Mouse (Mus musculus) liver, postnatal 0 days (tissue): ENCODE measurements around the gene Cobll1.

Experiments
- CTCF ChIP-seq: sonication (generic); IDR thresholded peaks from 2 replicates; pipeline ENCODE4 v1.5.1; 2016; ENCODE audit warnings: antibody characterized with exemption, low read depth
- EP300 ChIP-seq: IDR thresholded peaks from 2 replicates; pipeline ENCODE4 v1.6.1; 2016; ENCODE audit warnings: antibody characterized with exemption, low read depth, mild to moderate bottlenecking

GRCm38 (mm10) chr2:65211620-65212019, 27.6 kb downstream of the Cobll1 start:
- no peak for TF ChIP-seq CTCF
- TF ChIP-seq EP300, result no peak
